Mouse (Mus musculus) ES-Bruce4 (cell line): Measurements from ENCODE around the gene Vamp4. TPM values are rescaled to one million over a fixed set of nuclear protein-coding genes. Genes with fewer than 3 reads are reported as not detected.

Experiments used
- H3K27ac ChIP-seq: 2 replicates; pipeline ENCODE4 v1.5.1; 2012; ENCODE audit warnings: low read length, inconsistent platforms; ENCODE audit not compliant: insufficient read depth
- H3K27me3 ChIP-seq: 2 replicates; pipeline ENCODE4 v1.6.1; 2012; ENCODE audit warnings: mild to moderate bottlenecking, low read length, inconsistent platforms; ENCODE audit not compliant: control insufficient read depth, poor library complexity, insufficient read depth, severe bottlenecking
- H3K36me3 ChIP-seq: 2 replicates; pipeline ENCODE4 v1.6.1; 2012; ENCODE audit warnings: inconsistent platforms, mild to moderate bottlenecking, low read length, moderate library complexity; ENCODE audit not compliant: control insufficient read depth, poor library complexity, insufficient read depth, severe bottlenecking
- H3K4me1 ChIP-seq: one replicate; pipeline ENCODE4 v1.8.1; 2011; ENCODE audit warnings: low read length; ENCODE audit not compliant: control insufficient read depth, insufficient read depth
- H3K4me3 ChIP-seq: 2 replicates; pipeline ENCODE4 v1.5.1; 2011; ENCODE audit warnings: low read depth, mild to moderate bottlenecking, low read length
- H3K9ac ChIP-seq: 2 replicates; pipeline ENCODE4 v1.6.1; 2012; ENCODE audit warnings: low read depth, mild to moderate bottlenecking, inconsistent platforms; ENCODE audit not compliant: poor library complexity, severe bottlenecking
- H3K9me3 ChIP-seq: replicated peaks from 2 replicates; pipeline ENCODE4 v1.6.1; 2012; ENCODE audit warnings: mild to moderate bottlenecking, low read length, inconsistent platforms; ENCODE audit not compliant: control insufficient read depth, poor library complexity, insufficient read depth, severe bottlenecking
- CTCF ChIP-seq: IDR thresholded peaks from one replicate; pipeline ENCODE4 v1.8.1; 2011; ENCODE audit warnings: low read depth, low read length
- EP300 ChIP-seq: IDR thresholded peaks from 2 replicates; pipeline ENCODE4 v1.6.1; 2011; ENCODE audit warnings: low read depth, low read length; ENCODE audit not compliant: insufficient read depth
- POLR2A ChIP-seq: IDR thresholded peaks from one replicate; pipeline ENCODE4 v1.8.1; 2011; ENCODE audit warnings: low read length; ENCODE audit not compliant: insufficient read depth
- polyA plus RNA-seq: library from polyadenylated mRNA; stranded (reverse); fragments of >200 nt; gene quantifications from 2 replicates; pipeline ENCODE4 v1.2.4, GENCODE M21; 2011; ENCODE audit warnings: low read depth; ENCODE audit not compliant: missing spikeins, insufficient read depth, insufficient read length

Gene Vamp4
- 28.0 and 31.1 TPM in 2 replicates for polyA plus RNA-seq

- peak; percentile 60 for TF ChIP-seq POLR2A
- 0 out of 2 replicates have a peak, but pooled peaks have one; percentile 24 for TF ChIP-seq EP300
- TF ChIP-seq CTCF: no peak
- Histone ChIP-seq H3K4me1 (no peaks in the 10 kb centered on the region), H3K36me3 (no peaks in the 10 kb centered on the region; the same call in 1 of the 2 replicates), H3K4me3 (peak within 1 kb of the TSS; percentile 99), H3K9me3 (peaks cover 3% of the 10 kb centered on the region; the same call in 1 of the 2 replicates), H3K27ac (peak within 1 kb of the TSS; percentile 63), H3K27me3 (no peaks in the 10 kb centered on the region), H3K9ac (peak within 1 kb of the TSS; percentile 89)
These were observed at the start of gene Vamp4 for GRCm38 (mm10) chr1:162570260-162570748. Gene Vamp4 (plus strand): TSS chr1:162570515.

DNA sequence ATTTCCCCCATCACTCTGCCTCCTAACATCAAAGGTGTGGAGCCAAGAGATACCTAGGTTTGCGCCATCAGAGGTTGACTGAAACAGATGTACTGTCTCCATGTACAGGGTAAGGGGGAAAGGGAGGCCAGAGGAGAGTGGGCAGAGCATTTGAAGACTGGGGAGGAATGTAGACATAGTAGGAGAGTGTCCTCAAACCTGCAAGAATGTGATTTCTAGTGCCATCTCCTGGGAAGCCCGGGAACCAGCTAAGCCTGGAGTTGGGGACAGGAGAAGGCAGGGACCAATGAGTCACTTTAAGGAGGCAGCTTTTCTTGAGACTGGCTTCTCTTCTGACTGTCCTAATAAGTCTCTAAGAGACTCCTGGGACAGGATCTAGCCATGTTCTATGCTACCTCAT lies 40.7 kb upstream of the Vamp4 start:
- H3K9me3 ChIP-seq: 0 out of 2 replicates have a peak, but pooled peaks cover 4% of the 10 kb centered on the region
- H3K4me3 ChIP-seq: no peak overlapping the region
- H3K9ac ChIP-seq: no peak overlapping the region
- H3K4me1 ChIP-seq: no peaks in the 10 kb centered on the region
- no peak overlapping the region for H3K27ac ChIP-seq
- H3K36me3 ChIP-seq: peaks cover 12% of the 10 kb centered on the region; the same call in 1 of the 2 replicates
- no peak for TF ChIP-seq POLR2A
- TF ChIP-seq CTCF: no peak
- no peak for TF ChIP-seq EP300
- no peaks in the 10 kb centered on the region for H3K27me3 ChIP-seq

DNA sequence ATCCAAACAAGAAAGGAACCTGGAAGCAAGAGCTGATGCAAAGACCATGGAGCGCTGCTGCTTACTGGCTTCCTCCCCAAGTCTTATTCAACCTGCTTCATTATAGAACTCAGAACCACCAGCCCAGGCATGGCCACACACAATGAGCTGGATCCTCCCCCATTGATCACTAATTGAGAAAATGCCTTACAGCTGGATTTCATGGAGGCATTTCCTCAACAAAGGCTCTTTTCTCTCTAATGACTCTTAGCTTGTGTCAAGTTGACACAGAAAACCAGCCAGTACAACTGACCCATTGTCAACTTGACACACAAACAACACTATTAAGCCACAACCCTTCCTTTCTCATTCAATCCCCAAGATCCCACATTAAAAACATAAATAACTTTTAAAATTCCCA lies 39.6 kb upstream of the Vamp4 start:
- Histone ChIP-seq H3K9ac (no peak overlapping the region), H3K27ac (no peak overlapping the region), H3K4me1 (no peaks in the 10 kb centered on the region), H3K36me3 (peaks cover 16% of the 10 kb centered on the region), H3K4me3 (no peak overlapping the region), H3K27me3 (no peaks in the 10 kb centered on the region), H3K9me3 (0 out of 2 replicates have a peak, but pooled peaks cover 4% of the 10 kb centered on the region)
- TF ChIP-seq CTCF (no peak), POLR2A (no peak), EP300 (no peak)

DNA sequence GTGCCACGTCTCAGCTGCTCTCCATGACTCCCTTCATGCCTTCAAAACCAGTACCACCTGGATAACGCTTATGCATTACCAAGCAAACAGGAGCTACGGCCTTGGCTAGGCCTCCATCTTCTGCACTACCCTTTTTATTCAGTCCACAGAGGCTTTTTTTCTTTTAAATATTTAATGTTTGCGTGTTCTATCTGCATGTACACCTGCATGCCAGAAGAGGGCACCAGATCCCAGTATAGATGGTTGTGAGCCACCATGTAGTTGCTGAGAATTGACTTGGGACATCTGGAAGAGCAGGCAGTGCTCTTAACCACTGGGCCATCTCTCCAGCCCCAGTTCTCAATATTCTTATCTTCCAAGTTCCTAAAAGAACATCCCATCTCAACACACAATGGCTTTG lies 38.7 kb upstream of the Vamp4 start:
- Histone ChIP-seq H3K27me3 (no peaks in the 10 kb centered on the region), H3K36me3 (peaks cover 25% of the 10 kb centered on the region), H3K9ac (no peak overlapping the region), H3K4me3 (no peak overlapping the region), H3K27ac (no peak overlapping the region), H3K9me3 (0 out of 2 replicates have a peak, but pooled peaks cover 4% of the 10 kb centered on the region), H3K4me1 (no peaks in the 10 kb centered on the region)
- TF ChIP-seq POLR2A (no peak), CTCF (no peak), EP300 (no peak)

- H3K27ac ChIP-seq: no peak overlapping the region
- H3K9ac ChIP-seq: no peak overlapping the region
- H3K4me3 ChIP-seq: no peak overlapping the region
- no peaks in the 10 kb centered on the region for H3K4me1 ChIP-seq
- peaks cover 32% of the 10 kb centered on the region for H3K36me3 ChIP-seq
- 0 out of 2 replicates have a peak, but pooled peaks cover 4% of the 10 kb centered on the region for H3K9me3 ChIP-seq
- H3K27me3 ChIP-seq: no peaks in the 10 kb centered on the region
- TF ChIP-seq EP300: no peak
- TF ChIP-seq POLR2A: no peak
- no peak for TF ChIP-seq CTCF
These were observed 38.0 kb upstream of the Vamp4 start for GRCm38 (mm10) chr1:162532330-162532729.

GRCm38 (mm10) chr1:162533766-162534560 lies 36.4 kb upstream of the Vamp4 start:
- no peak overlapping the region for H3K9ac ChIP-seq
- no peaks in the 10 kb centered on the region for H3K27me3 ChIP-seq
- TF ChIP-seq POLR2A (no peak), EP300 (no peak), CTCF (no peak)
- H3K4me3 ChIP-seq: no peak overlapping the region
- H3K4me1 ChIP-seq: no peaks in the 10 kb centered on the region
- peaks cover 39% of the 10 kb centered on the region for H3K36me3 ChIP-seq
- no peak overlapping the region for H3K27ac ChIP-seq
- H3K9me3 ChIP-seq: no peaks in the 10 kb centered on the region
